Mouse (Mus musculus) layer of hippocampus, adult 9-11 months (tissue): ENCODE measurements around the gene Olfr5.
"Not testable (repeated sequence)": the region's sequence is repeated elsewhere in the genome, so short reads cannot be mapped to it uniquely, and the experiment has no call there.

Experiments
- DNase-seq: peaks from one replicate; pipeline ENCODE4 v3.0.0; 2022

Olfr5 gene

DNA sequence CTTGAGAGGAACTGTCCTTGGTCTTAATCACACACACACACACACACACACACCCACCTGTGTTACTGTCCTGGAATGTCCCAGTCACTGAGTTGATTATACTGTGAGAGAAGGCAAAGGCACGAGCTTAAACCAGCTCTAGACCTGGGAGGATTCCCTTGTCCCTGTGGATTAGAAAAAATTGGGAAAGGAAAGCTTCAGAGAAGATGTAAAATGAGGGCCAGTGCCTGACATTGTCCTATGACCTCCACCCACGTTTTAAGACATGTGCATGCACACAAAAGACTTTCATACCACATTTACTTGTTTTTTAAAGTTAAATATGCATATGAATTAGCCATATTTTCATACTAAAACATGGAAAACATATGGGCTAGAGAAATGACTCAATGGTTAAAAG lies at the start of gene Olfr5:
Gene Olfr5 (minus strand): TSS at position 101 of the 400 bp plus-strand sequence.
- DNase-seq, result no peak

DNA sequence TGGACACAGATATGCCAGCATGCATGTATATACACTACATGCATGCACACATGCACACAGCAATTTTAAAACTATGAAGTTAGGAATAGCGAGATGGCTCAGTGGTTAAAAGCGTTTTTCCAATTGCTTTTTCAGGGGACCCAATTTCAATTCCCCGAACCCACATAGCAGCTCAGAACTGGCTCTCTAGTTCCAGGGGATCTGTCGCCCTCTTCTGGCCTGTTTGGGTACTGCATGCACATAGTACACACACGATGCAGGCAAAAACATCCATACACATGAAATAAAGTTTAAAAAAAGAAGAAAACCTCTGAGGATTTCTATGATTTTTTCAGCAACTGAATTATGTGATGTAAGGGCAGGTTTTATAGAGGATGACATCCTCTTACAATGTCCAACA lies 39.4 kb upstream of the Olfr5 start:
- no peak for DNase-seq

DNA sequence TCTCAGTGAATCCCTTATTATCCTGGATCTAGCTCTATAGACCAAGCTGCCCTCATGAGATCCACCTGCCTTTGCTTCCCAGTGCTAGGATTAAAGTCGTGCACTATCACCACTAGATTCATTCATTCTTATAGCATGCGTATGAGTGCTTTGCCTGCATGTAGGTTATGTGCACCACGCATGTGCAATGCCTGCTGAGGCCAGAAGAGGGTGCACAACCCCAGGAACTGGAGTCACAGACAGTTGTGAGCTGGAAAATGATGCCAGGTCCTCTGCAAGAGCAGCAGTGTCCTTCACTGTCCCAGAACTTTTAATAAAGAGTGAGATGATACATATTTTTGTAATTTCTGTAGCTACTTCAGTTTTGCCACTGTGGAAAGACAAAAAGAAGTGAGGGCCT lies 38.3 kb upstream of the Olfr5 start:
- DNase-seq, result no peak

DNA sequence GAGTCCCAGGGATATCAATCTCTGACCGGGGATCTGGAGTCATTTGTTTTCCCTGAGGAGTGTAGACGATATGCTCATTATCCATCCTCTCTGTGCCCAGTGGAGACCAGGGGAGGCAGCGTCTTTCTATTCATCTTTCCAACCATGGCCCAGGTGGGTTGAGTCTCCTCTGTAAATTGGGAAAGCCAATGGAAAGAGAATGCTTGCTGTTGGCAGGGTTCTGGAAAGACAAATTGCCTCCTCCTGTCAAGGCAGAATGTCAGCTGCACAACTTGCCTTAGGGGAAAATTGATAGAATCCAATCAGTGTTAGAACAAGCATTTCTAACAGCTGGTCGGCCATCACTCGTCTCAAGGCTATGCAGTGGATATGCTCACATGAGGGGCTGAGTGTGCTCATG lies 36.1 kb upstream of the Olfr5 start, which contains the start of gene Olfr1349:
Gene Olfr1349 (minus strand): TSS at position 101 of the 400 bp plus-strand sequence.
- no peak for DNase-seq

GRCm38 (mm10) chr7:6521666-6522065 lies 34.9 kb upstream of the Olfr5 start:
- DNase-seq, result no peak

DNA sequence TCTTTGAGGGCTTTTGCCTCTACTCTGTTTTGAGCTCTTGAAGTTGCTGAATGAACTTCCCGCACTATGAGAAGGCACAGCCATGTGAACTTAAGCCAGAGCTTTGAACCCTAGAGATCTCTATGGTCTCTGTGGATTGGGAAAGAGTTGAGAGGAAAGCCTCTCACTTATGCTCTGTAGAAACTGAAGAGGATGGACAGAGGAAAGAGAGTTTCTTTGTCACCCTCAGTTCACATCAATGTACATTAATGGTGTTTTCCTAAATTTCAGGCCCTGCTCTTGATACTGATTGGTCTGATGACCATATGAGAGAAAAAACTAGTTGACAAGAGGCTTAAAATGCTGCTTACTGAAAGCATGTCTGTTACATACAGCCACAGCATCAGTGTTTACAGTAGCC lies 21.9 kb upstream of the Olfr5 start, which contains the start of gene Olfr1348:
Gene Olfr1348 (minus strand): TSS at position 101 of the 400 bp plus-strand sequence.
- DNase-seq, result no peak

DNA sequence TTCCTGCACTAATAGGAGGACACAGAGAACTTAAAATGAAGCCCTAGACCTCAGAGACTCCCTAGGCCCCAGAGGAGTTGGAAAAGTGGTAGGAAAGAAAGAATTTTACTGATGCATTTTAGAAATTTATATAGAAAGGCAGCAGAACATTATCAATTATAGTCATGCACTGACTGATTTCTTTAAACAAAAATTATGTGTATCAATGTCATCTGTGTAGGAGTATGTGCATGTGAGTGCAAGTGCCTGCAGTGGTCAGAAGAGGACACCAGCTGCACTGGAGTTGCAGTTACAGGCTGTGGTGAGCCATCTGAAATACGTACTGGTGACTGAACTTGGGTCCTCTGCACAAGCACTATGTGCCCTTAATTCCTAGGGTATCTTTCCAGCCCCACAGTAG lies 12.9 kb upstream of the Olfr5 start, which contains the start of gene Olfr1347:
Gene Olfr1347 (minus strand): TSS at position 101 of the 400 bp plus-strand sequence.
- DNase-seq, result no peak

- DNase-seq, result not testable (repeated sequence)
Observed at GRCm38 (mm10) chr7:6477633-6478032, 9.1 kb downstream of the Olfr5 start.

DNA sequence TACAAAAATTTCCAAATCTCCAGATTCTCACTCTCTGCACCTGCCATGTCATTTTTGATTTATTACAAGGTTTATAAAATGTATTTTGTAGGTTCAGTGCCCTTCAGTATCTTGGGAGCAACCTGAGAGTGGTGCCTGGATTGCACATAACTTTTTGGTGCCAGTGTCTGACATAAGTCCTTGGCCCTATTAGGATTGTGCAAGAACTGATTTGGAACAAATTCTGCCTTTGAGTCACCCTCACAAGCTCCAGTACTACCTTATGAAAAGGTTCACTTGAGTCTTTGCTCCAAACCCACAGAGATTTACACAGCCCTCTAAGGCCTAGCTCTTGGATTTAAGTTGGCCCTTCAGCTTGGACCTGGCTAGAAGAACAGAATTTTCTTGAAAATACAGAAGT lies 19.8 kb downstream of the Olfr5 start, which contains the start of gene Olfr1346:
Gene Olfr1346 (plus strand): TSS at position 151 of the 400 bp plus-strand sequence.
- DNase-seq, result no peak

DNA sequence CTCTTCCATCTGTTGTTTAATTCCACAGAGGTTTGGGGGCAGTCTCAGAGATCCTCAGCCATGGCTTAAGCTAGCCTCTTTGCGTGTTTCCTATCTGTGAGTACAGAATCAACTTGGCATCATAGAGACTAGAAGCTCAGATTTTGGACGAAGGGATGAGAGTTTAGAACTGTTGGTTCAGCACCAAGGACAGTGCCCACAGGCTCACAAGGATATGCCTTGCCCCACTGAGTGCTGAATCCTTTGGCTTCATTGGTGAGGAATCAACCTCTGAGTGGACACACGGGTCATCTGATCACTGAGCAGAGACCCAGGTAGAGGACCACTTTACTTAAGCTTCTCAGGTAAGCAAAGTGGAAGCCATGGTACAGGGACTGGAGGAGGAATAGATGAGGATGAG lies 30.3 kb downstream of the Olfr5 start:
- no peak for DNase-seq

DNA sequence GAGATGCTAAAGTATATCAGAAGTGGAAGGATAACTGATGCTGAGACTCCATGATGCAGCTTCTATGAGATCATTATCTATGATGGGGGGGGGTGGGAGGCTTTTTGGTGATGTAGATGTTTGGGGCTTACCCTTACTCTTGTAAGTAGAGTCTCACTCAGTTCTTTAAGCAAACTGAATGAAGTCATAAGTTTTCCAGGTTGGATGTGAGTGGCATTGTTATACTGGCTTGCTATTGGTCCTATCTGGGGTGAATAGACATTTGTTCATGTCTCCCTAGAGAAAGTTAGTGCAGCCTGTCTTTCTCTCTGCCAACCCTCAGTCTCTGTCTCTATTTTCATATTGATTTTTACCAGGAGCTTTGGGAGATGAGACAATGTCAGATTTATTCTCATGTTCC lies 30.9 kb downstream of the Olfr5 start, which contains the start of gene Olfr1336:
Gene Olfr1336 (plus strand): TSS at position 301 of the 400 bp plus-strand sequence.
- no peak for DNase-seq

DNA sequence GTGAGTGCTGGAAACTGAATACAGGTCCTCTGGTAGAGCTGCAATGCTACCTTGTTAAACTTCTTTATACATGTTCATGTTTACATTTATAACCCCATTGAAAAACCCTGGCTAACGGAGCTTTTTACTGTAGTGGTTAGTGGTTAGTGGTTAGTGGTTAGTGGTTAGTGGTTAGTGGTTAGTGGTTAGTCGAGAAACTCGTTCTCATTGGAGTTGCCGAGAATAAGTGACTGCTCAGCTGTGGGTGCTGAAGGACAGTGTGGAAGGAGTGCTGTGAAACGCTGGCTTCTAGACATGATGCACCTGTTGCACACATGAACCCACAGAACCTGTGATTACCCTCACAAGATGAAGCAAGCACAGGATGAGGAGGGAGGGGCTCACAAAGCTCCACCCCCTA lies 39.0 kb downstream of the Olfr5 start:
- DNase-seq, result no peak

DNA sequence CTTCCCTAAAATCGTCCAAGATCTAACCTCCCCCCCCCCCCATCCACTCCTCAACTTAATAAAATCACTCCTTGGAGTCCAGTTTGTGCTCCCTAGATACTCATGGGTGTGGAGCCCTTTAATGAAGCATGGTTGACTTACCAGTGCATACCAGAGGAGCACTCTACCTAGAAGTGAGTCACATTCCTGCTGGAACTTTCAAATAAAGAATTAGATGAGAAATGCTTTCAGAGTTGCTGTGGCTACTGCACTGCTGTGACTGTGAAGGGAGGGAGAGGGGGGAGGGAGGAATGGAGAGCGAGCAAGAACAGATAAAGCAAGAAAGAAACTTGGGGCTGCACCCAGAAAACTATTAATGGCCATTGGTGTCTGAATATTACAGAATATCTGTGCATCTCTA lies 45.6 kb downstream of the Olfr5 start:
- DNase-seq, result no peak

DNA sequence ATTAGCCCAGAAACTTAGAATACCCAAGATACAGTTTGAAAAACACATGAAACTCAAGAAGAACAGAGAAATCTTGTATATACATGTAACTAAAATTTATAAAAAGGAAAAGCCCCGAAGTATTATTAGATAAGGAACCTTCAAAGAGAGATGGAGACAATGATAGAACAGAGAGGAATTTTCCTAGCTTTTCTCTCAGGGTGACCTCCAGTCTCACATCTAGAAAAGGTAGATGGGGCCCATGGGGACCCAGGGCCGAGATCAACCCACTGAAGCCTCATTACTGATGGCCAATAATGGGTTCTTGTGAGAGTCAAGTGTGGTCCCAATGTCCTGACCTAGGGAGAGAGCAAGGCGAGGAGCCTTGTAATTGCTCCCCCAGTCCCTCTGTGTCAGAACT lies 48.4 kb downstream of the Olfr5 start, which contains the start of gene Olfr1344:
Gene Olfr1344 (plus strand): TSS at position 301 of the 400 bp plus-strand sequence.
- DNase-seq, result no peak

- no peak for DNase-seq
Observed at GRCm38 (mm10) chr7:6430342-6430741, 56.4 kb downstream of the Olfr5 start.

GRCm38 (mm10) chr7:6429381-6429780 lies 57.4 kb downstream of the Olfr5 start:
- DNase-seq, result no peak
